Comparison of ENCODE assay signal across 10 mouse cellular contexts in genomic region chr3:94616717-94617116, GRCm38 (mm10). TPM values are rescaled to one million over a fixed set of nuclear protein-coding genes. Genes with fewer than 3 reads are reported as not detected.
A peak's percentile ranks its signal among the peaks of the same experiment; 100 is the strongest.
DNase-seq lines count a peak whose midpoint lies in the region; ATAC-seq and TF ChIP-seq lines count a peak whose summit lies in the region.
"Had no signal": no experiment of that assay in that cellular context is flagged by ENCODE, and none has a peak within 500 bp of the region (broad histone marks: within the 10 kb centered on the region; RNA-seq: fewer than 3 reads in every experiment).

No protein-coding gene starts in this region.

- no peak overlapping the region for H3K27ac ChIP-seq in forebrain, embryonic 14.5 days (ENCODE audit: low read depth, low read length)
- H3K27ac ChIP-seq in forebrain, embryonic 15.5 days (replicated peaks): no peak overlapping the region
- no peak overlapping the region for H3K27ac ChIP-seq in lung, embryonic 14.5 days (ENCODE audit: low read depth)

- intact Hi-C loops in heart, postnatal 10 days (cut with DNase I): loop anchor here (10.0 kb wide), 1 partner anchor 288 kb away; no protein-coding TSS in a partner anchor

- H3K9me3 ChIP-seq in forebrain, embryonic 14.5 days (replicated peaks; ENCODE audit: control insufficient read depth, low read length): no peaks in the 10 kb centered on the region
- H3K9me3 ChIP-seq in forebrain, embryonic 15.5 days: no peaks in the 10 kb centered on the region
- H3K9me3 ChIP-seq in lung, embryonic 14.5 days (ENCODE audit: low read depth, low read length): no peaks in the 10 kb centered on the region

- ATAC-seq in forebrain, embryonic 14.5 days: no peak
- ATAC-seq in forebrain, embryonic 15.5 days (replicated peaks): no peak
- ATAC-seq in lung, embryonic 14.5 days (ENCODE audit: insufficient read depth): no peak

- no peak overlapping the region for H3K9ac ChIP-seq in forebrain, embryonic 14.5 days (ENCODE audit: low read length)
- no peak overlapping the region for H3K9ac ChIP-seq in forebrain, embryonic 15.5 days (replicated peaks)
- no peak overlapping the region for H3K9ac ChIP-seq in lung, embryonic 14.5 days

- peak; percentile 61 for TF ChIP-seq CTCF in lung, embryonic 14.5 days (IDR thresholded peaks at IDR 0.05; ENCODE audit: low read depth)

- no peak overlapping the region for H3K4me2 ChIP-seq in forebrain, embryonic 14.5 days (ENCODE audit: low read length)
- H3K4me2 ChIP-seq in forebrain, embryonic 15.5 days (replicated peaks): no peak overlapping the region
- H3K4me2 ChIP-seq in lung, embryonic 14.5 days: no peak overlapping the region

- 63% methylated on average over 4 of the region's 4 CpGs for WGBS in forebrain, embryonic 14.5 days
- WGBS in forebrain, embryonic 15.5 days: 61% methylated on average over 4 of the region's 4 CpGs
- 78% methylated on average over 4 of the region's 4 CpGs for WGBS in lung, embryonic 14.5 days

- no peaks in the 10 kb centered on the region for H3K27me3 ChIP-seq in forebrain, embryonic 14.5 days (replicated peaks; ENCODE audit: control insufficient read depth, insufficient read depth, low read length)
- H3K27me3 ChIP-seq in forebrain, embryonic 15.5 days: no peaks in the 10 kb centered on the region
- no peaks in the 10 kb centered on the region for H3K27me3 ChIP-seq in lung, embryonic 14.5 days (ENCODE audit: insufficient read depth, low read length)

- H3K4me3 ChIP-seq in forebrain, embryonic 14.5 days (ENCODE audit: low read depth, low read length): no peak overlapping the region
- H3K4me3 ChIP-seq in forebrain, embryonic 15.5 days: no peak overlapping the region
- H3K4me3 ChIP-seq in lung, embryonic 14.5 days (ENCODE audit: low read depth, low read length): no peak overlapping the region

- H3K36me3 ChIP-seq in forebrain, embryonic 14.5 days (ENCODE audit: control insufficient read depth, insufficient read depth, low read length): no peaks in the 10 kb centered on the region
- H3K36me3 ChIP-seq in forebrain, embryonic 15.5 days: no peaks in the 10 kb centered on the region
- no peaks in the 10 kb centered on the region for H3K36me3 ChIP-seq in lung, embryonic 14.5 days (ENCODE audit: insufficient read depth)

- DNase-seq in forebrain, embryonic 14.5 days (ENCODE audit: low spot score): peak; percentile 49
- DNase-seq in right cerebral cortex, adult 18-20 months: peak; percentile 15
- no peak for DNase-seq in right cerebral cortex, postnatal 14 days
- DNase-seq in c-Kit-positive CD71-positive TER-119-positive erythroid progenitor cells, embryonic 14.5 days (ENCODE audit: low spot score): peak; percentile 66
- peak; percentile 36 to 61 for DNase-seq in heart, postnatal 10 days
- DNase-seq in lung, embryonic 14.5 days: peak; percentile 62
- DNase-seq in thymus, postnatal 10 days (ENCODE audit: low spot score in 2 of 2): peak; percentile 8 to 66

- H3K4me1 ChIP-seq in forebrain, embryonic 14.5 days (ENCODE audit: control insufficient read depth, insufficient read depth, low read length): no peaks in the 10 kb centered on the region
- peaks cover 2% of the 10 kb centered on the region; the same call in 1 of the 2 replicates for H3K4me1 ChIP-seq in forebrain, embryonic 15.5 days
- no peaks in the 10 kb centered on the region for H3K4me1 ChIP-seq in lung, embryonic 14.5 days (ENCODE audit: insufficient read depth)

RNA-seq across cellular contexts. Expression of gene Gm10972, which starts 26.2 kb away (rescaled TPM):
- not detected in 2 replicates for polyA plus RNA-seq in forebrain, embryonic 14.5 days (2014; fragmentation: Nextera tagmentation; extraction: Ambion mirVana)
- polyA plus RNA-seq in forebrain, embryonic 15.5 days (2015; fragmentation: Nextera tagmentation; extraction: Ambion mirVana): not detected in 2 replicates
- not detected for total RNA-seq in heart, postnatal 10 days (2021)
- polyA plus RNA-seq in lung, embryonic 14.5 days (2014; fragmentation: Nextera tagmentation; extraction: Ambion mirVana): not detected in 2 replicates
- total RNA-seq: layer of hippocampus, adult 8-10 months had no signal
- polyA plus RNA-seq: neural tube, embryonic 14.5 days had no signal

RNA-seq across cellular contexts. Expression of gene Snx27, which starts 34.2 kb away (rescaled TPM):
- polyA plus RNA-seq in forebrain, embryonic 14.5 days (2014; fragmentation: Nextera tagmentation; extraction: Ambion mirVana): 42.8 and 45.3 TPM in 2 replicates
- polyA plus RNA-seq in forebrain, embryonic 15.5 days (2015; fragmentation: Nextera tagmentation; extraction: Ambion mirVana): 81.1 and 86.6 TPM in 2 replicates
- total RNA-seq in heart, postnatal 10 days (2021): 10 to 100 TPM; 26.8 to 32.7 TPM
- 38.7 and 40.4 TPM in 2 replicates for polyA plus RNA-seq in lung, embryonic 14.5 days (2014; fragmentation: Nextera tagmentation; extraction: Ambion mirVana)

RNA-seq across cellular contexts. Expression of gene Tuft1, which starts 42.0 kb away (rescaled TPM):
- polyA plus RNA-seq in forebrain, embryonic 14.5 days (2014; fragmentation: Nextera tagmentation; extraction: Ambion mirVana): 4.6 and 4.8 TPM in 2 replicates
- 3.6 and 4.1 TPM in 2 replicates for polyA plus RNA-seq in forebrain, embryonic 15.5 days (2015; fragmentation: Nextera tagmentation; extraction: Ambion mirVana)
- total RNA-seq in heart, postnatal 10 days (2021): 1 to 10 TPM; 3.2 to 3.3 TPM
- polyA plus RNA-seq in lung, embryonic 14.5 days (2014; fragmentation: Nextera tagmentation; extraction: Ambion mirVana): 8.2 and 8.8 TPM in 2 replicates
